Mouse (Mus musculus) cerebral cortex, adult 2 months (tissue): ENCODE measurements around the gene Ncbp3.

Experiments used
- WGBS: fragments of 180-500 bp; shearing (Covaris S2); methylation state at CpG from one replicate; pipeline ENCODE4 v1.1.7; 2018; 5-methylcytosine and 5-hydroxymethylcytosine counted together

Ncbp3 gene

DNA sequence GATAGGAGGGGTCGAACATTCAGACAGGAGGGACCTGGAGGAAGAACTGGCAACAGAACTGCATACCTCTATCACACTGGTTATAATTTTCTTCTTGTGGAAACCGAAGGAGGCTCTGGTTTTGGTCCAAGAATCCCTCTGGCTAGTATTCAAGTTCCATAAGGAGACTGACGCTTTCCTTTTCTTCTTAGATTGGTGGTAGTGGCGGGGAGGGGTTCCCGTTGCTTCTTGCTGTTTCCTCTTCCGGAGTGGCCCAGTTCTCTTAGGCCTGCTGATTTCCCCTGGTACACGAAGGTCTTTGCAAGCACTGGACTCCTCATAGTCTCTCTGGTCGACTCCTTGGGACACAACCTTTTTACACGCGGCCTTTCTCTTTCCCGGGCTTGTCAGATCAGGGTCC is 89.5 kb downstream of the Ncbp3 start:
- WGBS: 16% methylated on average over 11 of the region's 11 CpGs

DNA sequence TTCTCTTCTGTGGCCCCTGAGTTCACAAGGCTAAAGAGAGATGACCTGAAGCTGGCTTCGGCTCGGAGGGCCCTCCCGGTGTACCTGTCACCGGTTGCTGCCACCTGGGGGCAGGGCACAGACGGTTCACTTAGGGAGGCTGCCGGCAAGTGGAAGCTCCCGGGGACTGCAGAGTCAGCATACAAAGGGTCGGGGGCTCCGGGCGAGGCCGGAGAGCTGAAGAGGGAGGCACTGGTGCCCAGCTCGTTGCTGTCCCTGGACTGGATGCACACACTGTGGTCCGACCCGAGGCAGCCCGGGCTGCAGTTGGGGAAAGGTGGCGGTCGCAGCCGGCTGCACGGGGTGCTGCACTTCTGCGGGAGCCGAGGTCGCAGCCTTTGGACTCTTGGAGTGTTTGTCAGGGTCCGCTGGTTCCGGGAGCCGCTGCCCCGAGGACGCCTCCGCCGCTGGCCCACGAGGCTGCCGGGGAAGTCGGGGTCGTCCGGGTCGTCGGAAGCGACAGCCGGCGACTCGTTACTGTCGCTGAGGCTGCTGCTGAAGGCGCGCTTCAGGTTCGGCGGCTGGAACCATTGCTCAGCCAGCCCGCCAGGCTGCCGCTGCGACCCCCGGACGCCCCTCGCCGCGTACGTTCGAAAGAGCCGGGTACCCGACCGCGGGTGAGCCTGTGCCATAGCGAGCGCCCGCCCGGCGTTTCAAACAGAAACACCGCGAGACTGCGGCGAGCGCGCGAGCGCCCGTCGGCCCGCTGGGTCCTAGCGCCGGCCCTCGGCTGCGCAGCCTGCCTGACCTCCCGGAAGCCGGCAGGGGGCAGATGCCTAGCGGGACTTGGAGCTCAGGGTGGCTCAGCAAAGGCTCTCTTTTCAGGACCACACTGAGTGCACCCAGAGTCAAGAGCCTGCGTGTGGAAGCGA is 90.3 kb downstream of the Ncbp3 start, which contains the start of gene Haspin:
TSS of gene Haspin (minus strand) at position 704 of the 911 bp plus-strand sequence.
- WGBS: under 1% methylated on average over 84 of the region's 84 CpGs
